Comparison of ENCODE assay signal across 10 mouse cellular contexts in the genomic region with DNA sequence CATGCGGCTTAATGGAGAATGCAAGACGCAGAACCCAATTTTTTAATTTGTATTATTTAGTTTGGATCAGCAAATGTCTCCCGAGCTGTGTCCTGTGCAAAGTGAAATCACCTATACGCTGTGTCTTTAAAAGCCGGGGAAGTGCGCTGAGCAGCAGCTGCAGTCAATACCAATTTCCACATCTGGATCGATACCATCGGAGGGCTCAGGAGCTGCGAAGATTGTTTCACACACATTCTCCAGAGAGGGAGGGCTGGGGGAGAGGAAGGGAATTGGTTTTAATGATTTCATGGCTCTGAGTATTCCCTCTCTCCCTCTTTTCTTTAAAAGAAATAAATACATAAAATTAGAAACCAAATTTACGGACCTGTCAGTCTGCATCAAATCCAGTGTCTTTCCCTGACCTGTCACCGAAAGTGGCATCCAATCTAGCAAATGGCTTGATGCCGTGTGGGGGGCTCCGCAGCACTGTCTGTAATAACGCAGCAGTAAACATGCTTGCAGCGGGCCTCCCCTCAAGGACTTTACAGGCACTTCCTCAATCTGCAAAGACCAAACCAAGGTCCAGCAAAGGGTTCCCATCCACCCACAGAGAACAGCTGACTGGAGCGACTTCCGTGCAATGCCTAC. TPM values are rescaled to one million over a fixed set of nuclear protein-coding genes. Genes with fewer than 3 reads are reported as not detected.
DNase-seq lines count a peak whose midpoint lies in the region; ATAC-seq lines count a peak whose summit lies in the region.
"Had no signal": no experiment of that assay in that cellular context is flagged by ENCODE, and none has a peak within 500 bp of the region (broad histone marks: within the 10 kb centered on the region; RNA-seq: fewer than 3 reads in every experiment).

No protein-coding gene starts in this region.

- no peaks in the 10 kb centered on the region for H3K27me3 ChIP-seq in heart, embryonic 13.5 days (replicated peaks)
- no peaks in the 10 kb centered on the region for H3K27me3 ChIP-seq in embryonic facial prominence, embryonic 11.5 days (ENCODE audit: control insufficient read depth, insufficient read depth, low read length)
- no peaks in the 10 kb centered on the region for H3K27me3 ChIP-seq in hindbrain, embryonic 10.5 days (ENCODE audit: insufficient read depth, poor library complexity, severe bottlenecking)
- no peaks in the 10 kb centered on the region for H3K27me3 ChIP-seq in midbrain, embryonic 13.5 days
- H3K27me3 ChIP-seq: lung, embryonic 15.5 days had no signal

- WGBS in heart, embryonic 13.5 days: 85% methylated on average over 17 of the region's 17 CpGs
- 68% methylated on average over 17 of the region's 17 CpGs for WGBS in embryonic facial prominence, embryonic 11.5 days
- 88% methylated on average over 17 of the region's 17 CpGs for WGBS in hindbrain, embryonic 10.5 days
- WGBS in midbrain, embryonic 13.5 days: 72% methylated on average over 17 of the region's 17 CpGs

- H3K27ac ChIP-seq in heart, embryonic 13.5 days (replicated peaks): peak overlapping the region; percentile 97
- H3K27ac ChIP-seq in embryonic facial prominence, embryonic 11.5 days (replicated peaks; ENCODE audit: low read depth, low read length): no peak overlapping the region
- peak overlapping the region; percentile 71; the same call in 1 of the 2 replicates for H3K27ac ChIP-seq in hindbrain, embryonic 10.5 days
- peak overlapping the region; percentile 66 for H3K27ac ChIP-seq in midbrain, embryonic 13.5 days
- H3K27ac ChIP-seq: lung, embryonic 15.5 days had no signal

- H3K4me2 ChIP-seq in heart, embryonic 13.5 days: 0 out of 2 replicates have a peak overlapping the region, but pooled peaks have one; percentile 14
- H3K4me2 ChIP-seq in embryonic facial prominence, embryonic 11.5 days (ENCODE audit: low read depth, low read length): peak overlapping the region; percentile 2; the same call in 1 of the 2 replicates
- no peak overlapping the region for H3K4me2 ChIP-seq in midbrain, embryonic 13.5 days (replicated peaks)
- H3K4me2 ChIP-seq: lung, embryonic 15.5 days had no signal

- no peaks in the 10 kb centered on the region for H3K36me3 ChIP-seq in heart, embryonic 13.5 days
- H3K36me3 ChIP-seq in embryonic facial prominence, embryonic 11.5 days (replicated peaks; ENCODE audit: control insufficient read depth, insufficient read depth, low read depth, low read length): no peaks in the 10 kb centered on the region
- H3K36me3 ChIP-seq in hindbrain, embryonic 10.5 days: no peaks in the 10 kb centered on the region
- no peaks in the 10 kb centered on the region for H3K36me3 ChIP-seq in midbrain, embryonic 13.5 days
- H3K36me3 ChIP-seq: lung, embryonic 15.5 days had no signal

- H3K4me1 ChIP-seq in heart, embryonic 13.5 days: peaks cover 41% of the 10 kb centered on the region
- no peaks in the 10 kb centered on the region; the same call in 1 of the 2 replicates for H3K4me1 ChIP-seq in embryonic facial prominence, embryonic 11.5 days (ENCODE audit: control insufficient read depth, insufficient read depth, low read length)
- peaks cover 41% of the 10 kb centered on the region for H3K4me1 ChIP-seq in hindbrain, embryonic 10.5 days (replicated peaks)
- peaks cover 47% of the 10 kb centered on the region for H3K4me1 ChIP-seq in midbrain, embryonic 13.5 days (replicated peaks)

- no peak overlapping the region for H3K4me3 ChIP-seq in heart, embryonic 13.5 days
- H3K4me3 ChIP-seq in embryonic facial prominence, embryonic 11.5 days (ENCODE audit: low read depth, low read length): no peak overlapping the region
- H3K4me3 ChIP-seq in hindbrain, embryonic 10.5 days: no peak overlapping the region
- H3K4me3 ChIP-seq in midbrain, embryonic 13.5 days (replicated peaks): no peak overlapping the region
- H3K4me3 ChIP-seq: lung, embryonic 15.5 days had no signal

- no peaks in the 10 kb centered on the region for H3K9me3 ChIP-seq in heart, embryonic 13.5 days
- no peaks in the 10 kb centered on the region for H3K9me3 ChIP-seq in embryonic facial prominence, embryonic 11.5 days (replicated peaks; ENCODE audit: control insufficient read depth, low read length)
- H3K9me3 ChIP-seq in hindbrain, embryonic 10.5 days: no peaks in the 10 kb centered on the region
- no peaks in the 10 kb centered on the region for H3K9me3 ChIP-seq in midbrain, embryonic 13.5 days
- H3K9me3 ChIP-seq: lung, embryonic 15.5 days had no signal

- no peak for ATAC-seq in heart, embryonic 13.5 days (ENCODE audit: extremely low read depth, insufficient number of reproducible peaks, low FRiP score, low TSS enrichment)
- ATAC-seq in embryonic facial prominence, embryonic 11.5 days (replicated peaks; ENCODE audit: insufficient number of reproducible peaks, low FRiP score, low TSS enrichment, low read depth): no peak
- ATAC-seq in midbrain, embryonic 13.5 days: no peak

- no peak overlapping the region for H3K9ac ChIP-seq in heart, embryonic 13.5 days
- H3K9ac ChIP-seq in embryonic facial prominence, embryonic 11.5 days (replicated peaks; ENCODE audit: low read length): no peak overlapping the region
- H3K9ac ChIP-seq in midbrain, embryonic 13.5 days (replicated peaks): no peak overlapping the region
- H3K9ac ChIP-seq: lung, embryonic 15.5 days had no signal

- no peak for DNase-seq in heart, adult 18-20 months
- DNase-seq in embryonic facial prominence, embryonic 11.5 days (ENCODE audit: low spot score): no peak
- no peak for DNase-seq in hindbrain, embryonic 10.5 days (ENCODE audit: low spot score)
- DNase-seq in kidney, postnatal 14 days: no peak
- DNase-seq in urinary bladder, postnatal 36 days (ENCODE audit: low spot score in 2 of 2): no peak
- DNase-seq: cerebellum, adult 8-10 months; right cerebral cortex, postnatal 14 days had no signal

RNA-seq across cellular contexts. Expression of a gene that starts 43.6 kb away (rescaled TPM):
- 23.2 and 23.7 TPM in 2 replicates for polyA plus RNA-seq in heart, embryonic 13.5 days (2015; fragmentation: Nextera tagmentation; extraction: Ambion mirVana)
- 10 to 100 TPM; 49.2 to 51.9 TPM for total RNA-seq in heart, adult 18-20 months (2021)
- polyA plus RNA-seq in embryonic facial prominence, embryonic 11.5 days (2014; fragmentation: Nextera tagmentation; extraction: Ambion mirVana): 46.0 and 47.8 TPM in 2 replicates
- polyA plus RNA-seq in hindbrain, embryonic 10.5 days (2016; fragmentation: Nextera tagmentation; extraction: Ambion mirVana): 34.4 and 35.4 TPM in 2 replicates
- 84.9 and 91.4 TPM in 2 replicates for polyA plus RNA-seq in midbrain, embryonic 13.5 days (2015; fragmentation: Nextera tagmentation; extraction: Ambion mirVana)
